Mouse (Mus musculus): ENCODE measurements around the gene Cdkn2b.

DNA sequence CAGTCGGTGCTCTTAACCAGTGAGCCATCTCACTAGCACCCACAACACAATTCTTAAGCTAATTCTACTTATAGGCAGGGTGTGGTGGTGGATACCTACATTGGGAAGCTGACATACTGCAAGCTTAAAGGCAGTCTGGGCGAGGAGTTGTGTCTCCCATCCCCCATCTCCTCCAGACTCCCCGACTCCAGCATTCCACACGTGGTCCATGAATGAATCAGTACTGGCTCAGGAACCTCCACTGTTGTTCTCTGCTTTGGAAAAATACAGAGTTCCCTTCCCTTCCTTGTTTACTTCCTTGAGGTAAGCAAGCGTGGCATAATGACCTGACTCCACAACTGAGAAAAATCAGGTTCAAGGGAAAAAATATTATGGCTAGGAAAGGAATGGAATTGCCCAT lies 38.0 kb upstream of the Cdkn2b start:
- TF ChIP-seq GATA1 (IDR thresholded peaks at IDR 0.05; ENCODE audit: low read length) = no peak
- no peak for TF ChIP-seq TAL1 (IDR thresholded peaks at IDR 0.05; ENCODE audit: low read length)
